Mouse (Mus musculus) lung, embryonic 15.5 days (tissue): Measurements from ENCODE around the gene Ndst2. TPM values are rescaled to one million over a fixed set of nuclear protein-coding genes. Genes with fewer than 3 reads are reported as not detected.

Source experiments
- ATAC-seq: fragments of 200-750 bp; cut with Nextera tagmentation; 2 replicates; pipeline ENCODE4 v1.8.0; 2017; ENCODE audit warnings: moderate number of reproducible peaks, borderline replicate concordance; ENCODE audit not compliant: low FRiP score, low TSS enrichment; ENCODE audit errors: extremely low read depth
- H3K27ac ChIP-seq: fragments of 300-500 bp; sonication (generic); 2 replicates; pipeline ENCODE4 v1.5.1; 2015; ENCODE audit warnings: moderate library complexity, mild to moderate bottlenecking, inconsistent platforms
- H3K27me3 ChIP-seq: fragments of 300-500 bp; sonication (generic); 2 replicates; pipeline ENCODE4 v1.6.1; 2015; ENCODE audit warnings: inconsistent platforms
- H3K36me3 ChIP-seq: fragments of 300-500 bp; sonication (generic); 2 replicates; pipeline ENCODE4 v1.6.1; 2015; ENCODE audit warnings: inconsistent platforms
- H3K4me1 ChIP-seq: fragments of 300-500 bp; sonication (generic); 2 replicates; pipeline ENCODE4 v1.6.1; 2015; ENCODE audit warnings: inconsistent platforms
- H3K4me2 ChIP-seq: fragments of 300-500 bp; sonication (generic); 2 replicates; pipeline ENCODE4 v1.6.1; 2015; ENCODE audit warnings: inconsistent platforms, mild to moderate bottlenecking, moderate library complexity
- H3K4me3 ChIP-seq: fragments of 300-500 bp; sonication (generic); 2 replicates; pipeline ENCODE4 v1.5.1; 2015; ENCODE audit warnings: mild to moderate bottlenecking, inconsistent platforms
- H3K9ac ChIP-seq: fragments of 300-500 bp; sonication (generic); 2 replicates; pipeline ENCODE4 v1.6.1; 2015; ENCODE audit warnings: inconsistent platforms
- H3K9me3 ChIP-seq: fragments of 300-500 bp; sonication (generic); 2 replicates; pipeline ENCODE4 v1.6.1; 2016; ENCODE audit warnings: inconsistent platforms
- WGBS: fragments of 180-500 bp; shearing (Covaris S2); methylation state at CpG from one replicate; pipeline ENCODE4 v1.1.7; 2015; 5-methylcytosine and 5-hydroxymethylcytosine counted together
- polyA plus RNA-seq: library from polyadenylated mRNA; unstranded; fragments of >200 nt; fragmentation: Nextera tagmentation; extraction: Ambion mirVana; gene quantifications from 2 replicates; pipeline ENCODE4 v1.2.1, GENCODE M21; 2015

The Ndst2 gene
- polyA plus RNA-seq, 1 experiment from 2014 or later = 26.9 TPM

- Histone ChIP-seq H3K4me1 (peaks cover 48% of the 10 kb centered on the region), H3K27me3 (no peaks in the 10 kb centered on the region), H3K9ac (peak within 1 kb of the TSS; percentile 93), H3K9me3 (no peaks in the 10 kb centered on the region), H3K4me3 (peak within 1 kb of the TSS; percentile 92), H3K27ac (peak within 1 kb of the TSS; percentile 99), H3K4me2 (peak within 1 kb of the TSS; percentile 74), H3K36me3 (peaks cover 46% of the 10 kb centered on the region)
- ATAC-seq = peak; percentile 92
- WGBS = under 1% methylated on average over 111 of the region's 111 CpGs
These were observed 39.2 kb downstream of the Ndst2 start, which contains the start of gene Fut11 for GRCm38 (mm10) chr14:20694884-20695760. Gene Fut11 (plus strand): TSS chr14:20694968.

- ATAC-seq = no peak
- H3K9me3 ChIP-seq = no peaks in the 10 kb centered on the region
- H3K27me3 ChIP-seq = no peaks in the 10 kb centered on the region
- H3K36me3 ChIP-seq = peaks cover 54% of the 10 kb centered on the region
- peak overlapping the region; percentile 99 for H3K27ac ChIP-seq
- peak overlapping the region; percentile 74 for H3K4me2 ChIP-seq
- H3K4me1 ChIP-seq = peaks cover 41% of the 10 kb centered on the region
- H3K4me3 ChIP-seq = peak overlapping the region; percentile 92
- 41% methylated on average over 13 of the region's 13 CpGs for WGBS
- peak overlapping the region; percentile 93; the same call in 1 of the 2 replicates for H3K9ac ChIP-seq
These were observed 40.0 kb downstream of the Ndst2 start for GRCm38 (mm10) chr14:20694185-20694883.

- H3K9me3 ChIP-seq = no peaks in the 10 kb centered on the region
- no peak overlapping the region for H3K4me3 ChIP-seq
- ATAC-seq = no peak
- peaks cover 37% of the 10 kb centered on the region for H3K4me1 ChIP-seq
- no peak overlapping the region for H3K9ac ChIP-seq
- no peak overlapping the region for H3K4me2 ChIP-seq
- no peaks in the 10 kb centered on the region for H3K27me3 ChIP-seq
- H3K27ac ChIP-seq = no peak overlapping the region
- H3K36me3 ChIP-seq = peaks cover 61% of the 10 kb centered on the region
- WGBS = 86% methylated on average over 10 of the region's 10 CpGs
These were observed 40.7 kb downstream of the Ndst2 start for GRCm38 (mm10) chr14:20693589-20694101.

GRCm38 (mm10) chr14:20691772-20692171 is 42.6 kb downstream of the Ndst2 start:
- WGBS = 90% methylated on average over 6 of the region's 6 CpGs
- no peaks in the 10 kb centered on the region for H3K27me3 ChIP-seq
- H3K9ac ChIP-seq = no peak overlapping the region
- H3K4me1 ChIP-seq = peaks cover 20% of the 10 kb centered on the region
- no peaks in the 10 kb centered on the region for H3K9me3 ChIP-seq
- H3K4me2 ChIP-seq = no peak overlapping the region
- H3K4me3 ChIP-seq = no peak overlapping the region
- no peak overlapping the region for H3K27ac ChIP-seq
- no peak for ATAC-seq
- H3K36me3 ChIP-seq = peaks cover 73% of the 10 kb centered on the region

- Histone ChIP-seq H3K27ac (no peak overlapping the region), H3K27me3 (no peaks in the 10 kb centered on the region), H3K9me3 (no peaks in the 10 kb centered on the region), H3K36me3 (peaks cover 98% of the 10 kb centered on the region), H3K4me3 (no peak overlapping the region), H3K4me2 (no peak overlapping the region), H3K9ac (no peak overlapping the region), H3K4me1 (peaks cover 2% of the 10 kb centered on the region)
- ATAC-seq = no peak
- WGBS = 78% methylated on average over 2 of the region's 2 CpGs
These were observed 45.4 kb downstream of the Ndst2 start for GRCm38 (mm10) chr14:20689009-20689408.

GRCm38 (mm10) chr14:20686576-20686975 is 47.8 kb downstream of the Ndst2 start:
- Histone ChIP-seq H3K4me2 (no peak overlapping the region), H3K9ac (no peak overlapping the region), H3K27me3 (no peaks in the 10 kb centered on the region), H3K4me3 (no peak overlapping the region), H3K27ac (no peak overlapping the region), H3K4me1 (no peaks in the 10 kb centered on the region), H3K9me3 (no peaks in the 10 kb centered on the region), H3K36me3 (peaks cover 98% of the 10 kb centered on the region)
- no peak for ATAC-seq
- WGBS = 95% methylated on average over 3 of the region's 3 CpGs

GRCm38 (mm10) chr14:20682498-20682897 is 51.9 kb downstream of the Ndst2 start:
- Histone ChIP-seq H3K27ac (no peak overlapping the region), H3K4me3 (no peak overlapping the region), H3K36me3 (peaks cover 100% of the 10 kb centered on the region), H3K4me2 (no peak overlapping the region), H3K27me3 (no peaks in the 10 kb centered on the region), H3K4me1 (no peaks in the 10 kb centered on the region), H3K9me3 (no peaks in the 10 kb centered on the region), H3K9ac (no peak overlapping the region)
- 64% methylated on average over 3 of the region's 3 CpGs for WGBS
- no peak for ATAC-seq

- Histone ChIP-seq H3K4me2 (no peak overlapping the region), H3K36me3 (peaks cover 99% of the 10 kb centered on the region), H3K27ac (no peak overlapping the region), H3K4me1 (no peaks in the 10 kb centered on the region), H3K9me3 (no peaks in the 10 kb centered on the region), H3K4me3 (no peak overlapping the region), H3K9ac (no peak overlapping the region), H3K27me3 (no peaks in the 10 kb centered on the region)
- 79% methylated on average over 2 of the region's 2 CpGs for WGBS
- no peak for ATAC-seq
These were observed 52.6 kb downstream of the Ndst2 start for GRCm38 (mm10) chr14:20681742-20682141.

- peaks cover 14% of the 10 kb centered on the region for H3K4me1 ChIP-seq
- ATAC-seq = no peak
- 92% methylated on average over 4 of the region's 4 CpGs for WGBS
These were observed 56.5 kb downstream of the Ndst2 start for GRCm38 (mm10) chr14:20677906-20678305.

GRCm38 (mm10) chr14:20674064-20674833 is 60.1 kb downstream of the Ndst2 start, which contains the start of gene Sec24c:
Gene Sec24c (plus strand): TSS chr14:20674308.
- Histone ChIP-seq H3K4me1 (peaks cover 14% of the 10 kb centered on the region), H3K9me3 (no peaks in the 10 kb centered on the region), H3K9ac (peak within 1 kb of the TSS; percentile 80), H3K4me2 (peak within 1 kb of the TSS; percentile 79), H3K36me3 (peaks cover 34% of the 10 kb centered on the region), H3K27ac (peak within 1 kb of the TSS; percentile 98), H3K27me3 (no peaks in the 10 kb centered on the region; the same call in 1 of the 2 replicates), H3K4me3 (peak within 1 kb of the TSS; percentile 81)
- ATAC-seq = peak; percentile 97
- 3% methylated on average over 43 of the region's 43 CpGs for WGBS

More at GRCm38 (mm10) chr14:20677906-20678305, 56.5 kb downstream of the Ndst2 start:
- no peaks in the 10 kb centered on the region for H3K9me3 ChIP-seq
- no peak overlapping the region for H3K27ac ChIP-seq
- H3K36me3 ChIP-seq = peaks cover 71% of the 10 kb centered on the region
- no peak overlapping the region for H3K4me3 ChIP-seq
- no peaks in the 10 kb centered on the region for H3K27me3 ChIP-seq
- H3K9ac ChIP-seq = no peak overlapping the region
- no peak overlapping the region for H3K4me2 ChIP-seq

- Histone ChIP-seq H3K4me3 (peak overlapping the region; percentile 81), H3K4me2 (peak overlapping the region; percentile 75), H3K9ac (peak overlapping the region; percentile 33), H3K36me3 (peaks cover 29% of the 10 kb centered on the region), H3K27ac (peak overlapping the region; percentile 98), H3K4me1 (peaks cover 14% of the 10 kb centered on the region), H3K27me3 (peaks cover 5% of the 10 kb centered on the region; the same call in 1 of the 2 replicates), H3K9me3 (no peaks in the 10 kb centered on the region)
- WGBS = 7% methylated on average over 13 of the region's 13 CpGs
- peak; percentile 58; the same call in 1 of the 2 replicates for ATAC-seq
These were observed 60.7 kb downstream of the Ndst2 start for GRCm38 (mm10) chr14:20673735-20674063.
